Mouse (Mus musculus): ENCODE results near the gene Srxn1.

DNA sequence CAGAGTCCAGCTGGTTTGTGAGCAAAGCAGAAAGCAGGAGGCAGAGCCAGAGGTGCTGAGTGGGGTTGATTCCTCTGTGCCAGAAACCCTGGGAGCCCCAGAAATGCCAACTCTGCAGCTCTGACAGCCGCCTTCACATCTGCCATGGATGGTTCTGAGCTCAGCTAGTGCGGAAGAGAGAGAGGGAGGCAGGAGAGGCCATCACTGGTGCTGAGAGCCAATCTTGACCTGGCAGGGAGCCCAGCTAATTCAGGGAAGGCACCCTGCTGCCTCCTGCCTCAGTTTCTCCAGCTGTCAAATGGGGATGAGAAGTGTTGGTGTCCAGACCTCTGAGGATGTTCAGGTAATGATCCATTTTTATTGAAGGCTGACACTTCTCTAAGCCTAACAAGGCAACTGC, 30.8 kb upstream of the Srxn1 start:
- TF ChIP-seq POLR2A (IDR thresholded peaks at IDR 0.05; ENCODE audit: low read depth, low read length) (no peak), CTCF (IDR thresholded peaks at IDR 0.05; ENCODE audit: extremely low read depth, insufficient read depth, insufficient read length, insufficient replicate concordance) (no peak)

All from spleen, adult 2 months (tissue).